Mouse (Mus musculus): ENCODE measurements at regions not wholly inside any gene's neighbourhood (a gene's known extent, or its start where the extent isn't known, plus 50 kb on each side); places are given as distances from the start of the nearest gene placed in this dataset.

DNA sequence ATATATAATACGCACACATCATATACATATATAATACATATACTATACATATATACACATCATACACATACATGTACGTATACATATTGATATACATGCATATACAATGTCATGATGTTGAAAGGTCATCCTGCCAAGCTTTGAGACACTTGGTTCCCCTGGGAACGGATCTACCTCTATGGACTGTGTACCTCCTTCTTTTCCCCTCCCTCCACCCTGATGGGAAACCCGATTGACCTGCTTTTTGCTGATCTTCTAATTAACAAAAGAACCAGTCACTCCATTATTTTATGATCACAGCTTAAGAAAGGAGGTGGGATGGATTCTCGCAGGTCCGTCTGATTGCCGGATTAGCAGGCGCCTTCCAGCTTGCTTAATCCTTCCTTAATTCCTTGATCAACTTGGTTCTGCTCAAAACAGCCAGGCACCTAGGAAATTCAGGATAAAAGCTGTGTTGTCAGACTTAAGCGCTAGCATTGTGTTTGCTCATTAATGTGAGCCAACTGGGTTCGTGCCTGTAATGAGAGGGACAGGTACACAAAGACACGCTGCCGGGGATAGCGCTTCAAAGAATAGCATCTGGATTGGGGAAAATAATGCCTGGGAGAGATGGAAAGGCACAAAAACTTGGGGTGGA is 189.3 kb upstream of the Lrfn2 start:
- Histone ChIP-seq H3K9me3 (ENCODE audit: control insufficient read depth, low read length) (peaks cover 52% of the 10 kb centered on the region), H3K27me3 (ENCODE audit: control insufficient read depth) (no peaks in the 10 kb centered on the region), H3K4me3 (replicated peaks) (no peak overlapping the region), H3K36me3 (ENCODE audit: control insufficient read depth) (no peaks in the 10 kb centered on the region), H3K4me1 (ENCODE audit: control insufficient read depth) (no peaks in the 10 kb centered on the region)
- TF ChIP-seq TAL1 (IDR thresholded peaks at IDR 0.05; ENCODE audit: low read length), result no peak
- no peak for TF ChIP-seq GATA1 (IDR thresholded peaks at IDR 0.05; ENCODE audit: low read length)

DNA sequence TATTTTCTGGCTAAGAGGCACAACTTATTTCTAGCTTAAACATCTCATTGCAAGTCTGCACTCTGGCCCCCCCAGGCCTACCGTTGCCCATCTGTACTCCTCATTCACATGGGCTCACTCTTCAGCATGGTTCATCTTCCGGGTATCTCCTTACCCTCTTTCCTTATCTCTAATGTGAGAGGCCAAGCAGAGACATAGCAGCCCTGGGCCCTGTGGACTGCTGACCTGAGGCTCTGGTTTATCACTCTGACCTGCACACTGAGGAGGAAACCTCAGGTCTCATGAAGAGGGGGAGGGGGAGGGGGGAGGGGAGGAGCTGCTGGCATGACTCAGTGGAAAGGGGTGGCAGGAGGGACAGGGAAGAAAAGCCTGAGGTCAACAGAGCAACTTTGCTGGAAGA is 162.1 kb upstream of the Lrfn2 start:
- Histone ChIP-seq H3K36me3 (ENCODE audit: control insufficient read depth) (no peaks in the 10 kb centered on the region), H3K9me3 (ENCODE audit: control insufficient read depth, low read length) (peaks cover 17% of the 10 kb centered on the region), H3K4me3 (replicated peaks) (no peak overlapping the region), H3K4me1 (ENCODE audit: control insufficient read depth) (no peaks in the 10 kb centered on the region), H3K27me3 (ENCODE audit: control insufficient read depth) (no peaks in the 10 kb centered on the region)
- TF ChIP-seq TAL1 (IDR thresholded peaks at IDR 0.05; ENCODE audit: low read length) (no peak), GATA1 (IDR thresholded peaks at IDR 0.05; ENCODE audit: low read length) (no peak)

DNA sequence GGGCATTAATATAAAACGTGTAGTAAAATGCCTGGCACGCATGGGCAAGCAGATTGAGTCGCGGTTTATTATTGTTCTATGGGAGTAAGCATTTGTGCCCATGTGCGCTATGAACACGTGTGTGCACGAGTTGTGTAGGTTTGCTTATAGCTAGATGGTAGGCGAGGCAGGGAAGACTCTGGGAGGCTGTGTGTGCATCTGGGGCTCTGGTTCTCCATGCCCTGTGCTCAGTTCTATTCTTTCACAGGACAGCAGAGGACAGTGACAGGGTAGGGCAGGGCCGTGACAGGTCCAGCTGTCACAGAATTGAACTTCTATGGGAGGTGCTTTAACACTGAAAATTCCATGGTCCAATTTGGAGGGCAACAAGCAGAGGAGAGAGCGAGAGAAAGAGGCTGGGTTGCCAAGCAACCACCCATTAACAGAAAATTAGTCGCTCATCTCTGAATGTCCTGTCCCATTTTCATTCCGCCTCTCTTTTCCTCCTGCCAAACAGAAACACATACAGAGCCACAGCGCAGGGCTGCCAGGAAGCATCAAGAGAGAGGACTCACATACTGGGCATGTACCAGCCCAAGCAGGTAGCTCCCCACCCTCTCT is 160.4 kb upstream of the Lrfn2 start:
- no peak overlapping the region for H3K4me3 ChIP-seq (replicated peaks)
- H3K36me3 ChIP-seq (ENCODE audit: control insufficient read depth), result no peaks in the 10 kb centered on the region
- no peaks in the 10 kb centered on the region for H3K4me1 ChIP-seq (ENCODE audit: control insufficient read depth)
- peaks cover 17% of the 10 kb centered on the region for H3K9me3 ChIP-seq (ENCODE audit: control insufficient read depth, low read length)
- TF ChIP-seq TAL1 (IDR thresholded peaks at IDR 0.05; ENCODE audit: low read length) (no peak), GATA1 (IDR thresholded peaks at IDR 0.05; ENCODE audit: low read length) (no peak)
- no peaks in the 10 kb centered on the region for H3K27me3 ChIP-seq (ENCODE audit: control insufficient read depth)

DNA sequence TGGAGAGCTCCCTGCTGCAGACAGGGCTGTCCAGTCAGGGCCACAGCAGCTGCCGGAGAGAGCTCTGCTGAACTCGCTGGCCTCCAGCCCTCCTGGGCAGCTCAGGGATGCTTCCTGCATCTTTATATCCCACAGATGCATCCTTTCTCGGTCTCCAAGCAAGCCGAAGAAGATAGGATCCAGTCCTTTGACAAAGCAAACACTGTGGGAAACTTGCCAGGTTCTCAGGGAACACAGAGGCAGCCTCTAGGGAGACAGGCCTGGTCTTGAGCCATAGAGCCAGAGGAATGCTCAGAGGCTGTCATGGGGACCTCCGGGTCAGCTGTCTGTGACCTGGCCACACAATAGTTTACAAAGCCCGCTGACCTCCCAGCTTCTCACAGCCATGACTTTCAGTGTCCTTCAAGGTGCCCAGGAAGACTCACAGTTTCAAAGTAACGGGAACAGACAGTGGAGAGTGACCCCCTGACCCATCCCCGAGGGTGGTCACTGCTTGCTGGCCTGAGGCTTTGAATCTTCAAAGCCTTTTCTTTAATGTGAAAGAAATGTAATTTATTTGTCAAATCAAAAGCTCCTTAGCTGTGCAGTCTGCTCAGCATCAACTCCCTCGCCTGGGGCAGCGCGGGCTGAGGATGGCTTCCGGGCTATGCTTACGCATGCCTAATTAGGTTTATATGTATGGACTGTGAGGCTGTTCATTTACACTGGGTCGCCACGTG is 157.8 kb upstream of the Lrfn2 start:
- H3K4me3 ChIP-seq (replicated peaks), result no peak overlapping the region
- no peak for TF ChIP-seq GATA1 (IDR thresholded peaks at IDR 0.05; ENCODE audit: low read length)
- TF ChIP-seq TAL1 (IDR thresholded peaks at IDR 0.05; ENCODE audit: low read length), result no peak

DNA sequence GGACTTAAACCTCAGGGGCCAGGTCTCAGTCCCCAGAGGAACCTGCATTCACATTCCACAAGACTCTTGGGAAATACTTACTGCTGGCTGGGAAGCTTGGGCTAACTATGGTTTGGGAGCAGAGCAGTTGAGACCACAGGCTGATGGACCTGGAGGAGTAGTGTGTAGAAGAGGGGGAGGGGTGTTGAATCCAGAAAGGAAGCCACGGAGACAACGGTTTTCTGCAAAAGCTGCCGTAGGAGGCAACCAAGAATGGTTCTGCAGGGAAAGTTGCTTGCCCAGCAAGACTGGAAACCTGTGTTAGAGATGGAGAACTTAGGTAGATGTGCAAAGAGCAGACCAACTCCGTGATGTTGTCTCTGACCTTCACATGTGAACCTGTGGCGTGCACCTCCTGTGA is 156.7 kb upstream of the Lrfn2 start:
- Histone ChIP-seq H3K9me3 (ENCODE audit: control insufficient read depth, low read length) (peaks cover 13% of the 10 kb centered on the region), H3K4me3 (replicated peaks) (no peak overlapping the region)
- TF ChIP-seq GATA1 (IDR thresholded peaks at IDR 0.05; ENCODE audit: low read length) (no peak), TAL1 (IDR thresholded peaks at IDR 0.05; ENCODE audit: low read length) (no peak)

More for the DNA sequence above, 157.8 kb upstream of the Lrfn2 start:
- H3K4me1 ChIP-seq (ENCODE audit: control insufficient read depth), result no peaks in the 10 kb centered on the region
- H3K27me3 ChIP-seq (ENCODE audit: control insufficient read depth), result no peaks in the 10 kb centered on the region
- H3K9me3 ChIP-seq (ENCODE audit: control insufficient read depth, low read length), result peaks cover 17% of the 10 kb centered on the region
- H3K36me3 ChIP-seq (ENCODE audit: control insufficient read depth), result no peaks in the 10 kb centered on the region

DNA sequence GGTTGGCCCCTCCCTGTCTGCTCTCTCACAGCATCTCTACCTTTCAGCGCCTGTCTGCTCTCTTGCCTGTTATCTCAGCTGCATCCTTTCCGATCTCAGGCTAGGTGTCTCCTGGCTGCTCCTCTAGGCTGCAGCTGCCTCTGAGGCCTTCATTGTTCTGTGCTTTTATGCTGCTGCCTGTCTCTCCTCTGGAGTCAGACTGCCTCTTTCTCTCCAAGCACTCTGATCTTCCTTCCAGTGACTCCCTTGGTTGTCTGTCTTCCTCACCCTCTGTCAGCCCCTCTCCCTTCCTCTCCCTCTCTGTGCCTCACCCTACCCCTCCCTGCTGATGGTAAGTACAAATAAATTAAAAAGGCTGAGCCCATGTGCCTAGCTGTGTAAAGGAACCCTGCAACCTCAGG is 155.7 kb upstream of the Lrfn2 start:
- TF ChIP-seq TAL1 (IDR thresholded peaks at IDR 0.05; ENCODE audit: low read length) (no peak), GATA1 (IDR thresholded peaks at IDR 0.05; ENCODE audit: low read length) (no peak)
- H3K36me3 ChIP-seq (ENCODE audit: control insufficient read depth), result no peaks in the 10 kb centered on the region
- H3K9me3 ChIP-seq (ENCODE audit: control insufficient read depth, low read length), result peaks cover 13% of the 10 kb centered on the region
- H3K4me1 ChIP-seq (ENCODE audit: control insufficient read depth), result no peaks in the 10 kb centered on the region
- H3K4me3 ChIP-seq (replicated peaks), result no peak overlapping the region
- no peaks in the 10 kb centered on the region for H3K27me3 ChIP-seq (ENCODE audit: control insufficient read depth)

More for the DNA sequence above, 156.7 kb upstream of the Lrfn2 start:
- Histone ChIP-seq H3K4me1 (ENCODE audit: control insufficient read depth) (no peaks in the 10 kb centered on the region), H3K27me3 (ENCODE audit: control insufficient read depth) (no peaks in the 10 kb centered on the region), H3K36me3 (ENCODE audit: control insufficient read depth) (no peaks in the 10 kb centered on the region)

DNA sequence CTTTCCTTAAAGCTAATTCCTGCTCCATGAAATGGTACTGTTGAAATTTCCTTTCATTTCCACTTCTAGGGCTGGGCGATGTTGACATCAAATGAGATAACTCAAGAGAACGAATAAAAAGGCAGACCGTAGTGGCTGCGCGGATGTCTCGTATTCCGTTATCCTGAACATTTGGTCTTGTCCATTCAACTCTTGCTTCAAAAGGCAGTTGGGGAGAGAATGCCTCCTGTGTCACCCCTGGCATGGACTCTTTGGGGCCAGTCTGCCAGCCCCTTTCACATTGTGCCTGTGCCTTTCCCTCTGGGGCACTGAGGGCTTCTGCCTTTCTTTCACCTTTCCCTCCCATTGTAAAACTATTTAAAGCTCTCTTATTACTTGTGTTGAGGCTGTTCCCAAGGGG is 152.0 kb upstream of the Lrfn2 start:
- Histone ChIP-seq H3K4me1 (ENCODE audit: control insufficient read depth) (no peaks in the 10 kb centered on the region), H3K4me3 (replicated peaks) (no peak overlapping the region), H3K36me3 (ENCODE audit: control insufficient read depth) (no peaks in the 10 kb centered on the region), H3K27me3 (ENCODE audit: control insufficient read depth) (no peaks in the 10 kb centered on the region), H3K9me3 (ENCODE audit: control insufficient read depth, low read length) (peaks cover 15% of the 10 kb centered on the region)
- TF ChIP-seq GATA1 (IDR thresholded peaks at IDR 0.05; ENCODE audit: low read length) (no peak), TAL1 (IDR thresholded peaks at IDR 0.05; ENCODE audit: low read length) (no peak)

DNA sequence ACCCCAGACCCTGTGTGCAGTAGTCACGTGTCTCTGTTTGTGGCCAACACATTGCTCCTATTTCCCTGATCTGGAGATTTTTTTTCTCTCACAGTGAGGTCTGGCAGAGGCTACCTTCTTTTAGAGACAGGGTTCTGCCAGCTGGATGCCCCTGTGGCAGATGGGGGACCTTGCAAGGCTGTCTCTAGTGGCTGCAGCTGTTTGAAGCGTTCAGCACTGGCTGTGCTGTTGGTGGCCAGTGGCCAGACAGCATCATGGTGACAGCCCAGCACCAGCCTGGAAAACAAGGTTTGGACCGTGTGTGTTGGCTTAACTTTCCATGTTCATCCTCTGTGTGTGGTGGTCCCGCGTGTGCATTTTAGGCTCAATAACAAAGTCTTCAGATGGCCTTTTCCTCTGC is 147.8 kb upstream of the Lrfn2 start:
- H3K4me1 ChIP-seq (ENCODE audit: control insufficient read depth), result no peaks in the 10 kb centered on the region
- peaks cover 22% of the 10 kb centered on the region for H3K9me3 ChIP-seq (ENCODE audit: control insufficient read depth, low read length)
- no peaks in the 10 kb centered on the region for H3K36me3 ChIP-seq (ENCODE audit: control insufficient read depth)
- TF ChIP-seq GATA1 (IDR thresholded peaks at IDR 0.05; ENCODE audit: low read length), result no peak
- TF ChIP-seq TAL1 (IDR thresholded peaks at IDR 0.05; ENCODE audit: low read length), result no peak
- no peak overlapping the region for H3K4me3 ChIP-seq (replicated peaks)
- no peaks in the 10 kb centered on the region for H3K27me3 ChIP-seq (ENCODE audit: control insufficient read depth)

DNA sequence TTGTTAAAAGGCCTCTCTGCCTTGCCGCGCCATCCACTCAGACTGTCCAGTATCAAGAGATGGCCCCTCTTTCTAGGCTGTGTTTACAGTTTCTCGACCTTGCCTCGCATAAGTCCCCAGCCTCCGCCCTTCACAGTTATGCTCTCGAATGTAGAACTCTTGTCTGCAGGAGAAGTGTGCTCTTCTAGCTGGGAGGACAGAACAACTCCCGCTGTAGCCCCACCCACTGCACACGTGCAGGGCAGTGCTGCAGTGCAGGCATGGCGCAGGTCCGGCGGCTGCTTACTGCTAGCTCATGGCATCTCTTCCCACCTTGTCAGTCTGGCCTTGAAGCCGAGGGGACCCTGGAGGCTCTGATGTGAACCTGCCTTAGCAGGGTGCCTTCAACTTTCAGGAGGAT is 145.7 kb upstream of the Lrfn2 start:
- H3K4me1 ChIP-seq (ENCODE audit: control insufficient read depth), result no peaks in the 10 kb centered on the region
- TF ChIP-seq GATA1 (IDR thresholded peaks at IDR 0.05; ENCODE audit: low read length) (no peak), TAL1 (IDR thresholded peaks at IDR 0.05; ENCODE audit: low read length) (no peak)
- H3K9me3 ChIP-seq (ENCODE audit: control insufficient read depth, low read length), result peaks cover 25% of the 10 kb centered on the region
- H3K27me3 ChIP-seq (ENCODE audit: control insufficient read depth), result no peaks in the 10 kb centered on the region
- H3K36me3 ChIP-seq (ENCODE audit: control insufficient read depth), result no peaks in the 10 kb centered on the region
- no peak overlapping the region for H3K4me3 ChIP-seq (replicated peaks)

Measured in erythroblast, embryonic 14.5 days (primary cell).